Mouse (Mus musculus): ENCODE data around the gene F3. TPM values are rescaled to one million over a fixed set of nuclear protein-coding genes. Genes with fewer than 3 reads are reported as not detected.

F3 gene
- polyA plus RNA-seq, 1 experiment: 8.6 TPM

- no peak for TF ChIP-seq CTCF (IDR thresholded peaks at IDR 0.05; ENCODE audit: extremely low read depth, insufficient read length, insufficient replicate concordance, low read depth, low read length)
- no peak for TF ChIP-seq POLR2A (IDR thresholded peaks at IDR 0.05; ENCODE audit: low read depth, low read length)
- H3K27me3 ChIP-seq (ENCODE audit: control insufficient read depth, insufficient read depth, low read length): no peaks in the 10 kb centered on the region; the same call in 1 of the 2 replicates
- H3K4me3 ChIP-seq (ENCODE audit: low read depth, low read length): no peak overlapping the region
- H3K4me1 ChIP-seq (ENCODE audit: control insufficient read depth, insufficient read depth, insufficient read length, low read length): peaks cover 9% of the 10 kb centered on the region; the same call in 1 of the 2 replicates
- H3K36me3 ChIP-seq (ENCODE audit: control insufficient read depth, insufficient read depth, low read length): no peaks in the 10 kb centered on the region
- H3K27ac ChIP-seq (ENCODE audit: insufficient read depth, low read depth, low read length): no peak overlapping the region
These were observed 8.0 kb upstream of the F3 start for GRCm38 (mm10) chr3:121715336-121715735.

GRCm38 (mm10) chr3:121715741-121716459 is 7.4 kb upstream of the F3 start:
- Histone ChIP-seq H3K27ac (ENCODE audit: insufficient read depth, low read depth, low read length) (no peak overlapping the region), H3K36me3 (ENCODE audit: control insufficient read depth, insufficient read depth, low read length) (no peaks in the 10 kb centered on the region), H3K27me3 (ENCODE audit: control insufficient read depth, insufficient read depth, low read length) (no peaks in the 10 kb centered on the region; the same call in 1 of the 2 replicates), H3K4me3 (ENCODE audit: low read depth, low read length) (no peak overlapping the region), H3K4me1 (ENCODE audit: control insufficient read depth, insufficient read depth, insufficient read length, low read length) (peaks cover 9% of the 10 kb centered on the region; the same call in 1 of the 2 replicates)
- TF ChIP-seq CTCF (IDR thresholded peaks at IDR 0.05; ENCODE audit: extremely low read depth, insufficient read length, insufficient replicate concordance, low read depth, low read length) (no peak), POLR2A (IDR thresholded peaks at IDR 0.05; ENCODE audit: low read depth, low read length) (no peak)
- 86% methylated on average over 6 of the region's 6 CpGs for WGBS

GRCm38 (mm10) chr3:121716480-121716879 is 6.9 kb upstream of the F3 start:
- 90% methylated on average over 5 of the region's 5 CpGs for WGBS
- TF ChIP-seq POLR2A (IDR thresholded peaks at IDR 0.05; ENCODE audit: low read depth, low read length) (no peak), CTCF (IDR thresholded peaks at IDR 0.05; ENCODE audit: extremely low read depth, insufficient read length, insufficient replicate concordance, low read depth, low read length) (no peak)
- Histone ChIP-seq H3K27me3 (ENCODE audit: control insufficient read depth, insufficient read depth, low read length) (no peaks in the 10 kb centered on the region; the same call in 1 of the 2 replicates), H3K36me3 (ENCODE audit: control insufficient read depth, insufficient read depth, low read length) (no peaks in the 10 kb centered on the region), H3K4me1 (ENCODE audit: control insufficient read depth, insufficient read depth, insufficient read length, low read length) (peaks cover 9% of the 10 kb centered on the region; the same call in 1 of the 2 replicates), H3K27ac (ENCODE audit: insufficient read depth, low read depth, low read length) (no peak overlapping the region), H3K4me3 (ENCODE audit: low read depth, low read length) (no peak overlapping the region)

- H3K27ac ChIP-seq (ENCODE audit: insufficient read depth, low read depth, low read length): no peak overlapping the region
- H3K4me3 ChIP-seq (ENCODE audit: low read depth, low read length): no peak overlapping the region
- no peak for TF ChIP-seq CTCF (IDR thresholded peaks at IDR 0.05; ENCODE audit: extremely low read depth, insufficient read length, insufficient replicate concordance, low read depth, low read length)
- TF ChIP-seq POLR2A (IDR thresholded peaks at IDR 0.05; ENCODE audit: low read depth, low read length): no peak
- H3K4me1 ChIP-seq (ENCODE audit: control insufficient read depth, insufficient read depth, insufficient read length, low read length): peaks cover 16% of the 10 kb centered on the region; the same call in 1 of the 2 replicates
- no peaks in the 10 kb centered on the region; the same call in 1 of the 2 replicates for H3K27me3 ChIP-seq (ENCODE audit: control insufficient read depth, insufficient read depth, low read length)
- no peaks in the 10 kb centered on the region for H3K36me3 ChIP-seq (ENCODE audit: control insufficient read depth, insufficient read depth, low read length)
- 87% methylated on average over 8 of the region's 8 CpGs for WGBS
These were observed 4.7 kb upstream of the F3 start for GRCm38 (mm10) chr3:121718679-121719078.

GRCm38 (mm10) chr3:121719701-121720100 is 3.6 kb upstream of the F3 start:
- Histone ChIP-seq H3K4me1 (ENCODE audit: control insufficient read depth, insufficient read depth, insufficient read length, low read length) (peaks cover 13% of the 10 kb centered on the region; the same call in 1 of the 2 replicates), H3K27ac (ENCODE audit: insufficient read depth, low read depth, low read length) (no peak overlapping the region), H3K27me3 (ENCODE audit: control insufficient read depth, insufficient read depth, low read length) (no peaks in the 10 kb centered on the region; the same call in 1 of the 2 replicates), H3K36me3 (ENCODE audit: control insufficient read depth, insufficient read depth, low read length) (no peaks in the 10 kb centered on the region), H3K4me3 (ENCODE audit: low read depth, low read length) (no peak overlapping the region)
- 84% methylated on average over 3 of the region's 3 CpGs for WGBS
- TF ChIP-seq POLR2A (IDR thresholded peaks at IDR 0.05; ENCODE audit: low read depth, low read length) (no peak), CTCF (IDR thresholded peaks at IDR 0.05; ENCODE audit: extremely low read depth, insufficient read length, insufficient replicate concordance, low read depth, low read length) (no peak)

- no peaks in the 10 kb centered on the region; the same call in 1 of the 2 replicates for H3K27me3 ChIP-seq (ENCODE audit: control insufficient read depth, insufficient read depth, low read length)
- 22% methylated on average over 14 of the region's 14 CpGs for WGBS
- TF ChIP-seq CTCF (IDR thresholded peaks at IDR 0.05; ENCODE audit: extremely low read depth, insufficient read length, insufficient replicate concordance, low read depth, low read length): no peak
- no peak for TF ChIP-seq POLR2A (IDR thresholded peaks at IDR 0.05; ENCODE audit: low read depth, low read length)
- H3K4me3 ChIP-seq (ENCODE audit: low read depth, low read length): no peak overlapping the region
- H3K4me1 ChIP-seq (ENCODE audit: control insufficient read depth, insufficient read depth, insufficient read length, low read length): peaks cover 13% of the 10 kb centered on the region; the same call in 1 of the 2 replicates
- H3K36me3 ChIP-seq (ENCODE audit: control insufficient read depth, insufficient read depth, low read length): no peaks in the 10 kb centered on the region
- no peak overlapping the region for H3K27ac ChIP-seq (ENCODE audit: insufficient read depth, low read depth, low read length)
These were observed 2.3 kb upstream of the F3 start for GRCm38 (mm10) chr3:121720801-121721690.

Data from small intestine, adult 2 months (tissue).